Mouse (Mus musculus) thymus, adult 2 months (tissue): ENCODE results near the gene Mpi. TPM values are rescaled to one million over a fixed set of nuclear protein-coding genes. Genes with fewer than 3 reads are reported as not detected.

ENCODE experiments used
- DNase-seq: peaks from one replicate; pipeline ENCODE4 v3.0.0; 2021
- H3K27ac ChIP-seq: fragments of 200-500 bp; 2 replicates; pipeline ENCODE4 v1.5.1; 2012; ENCODE audit warnings: low read length, control low read depth; ENCODE audit not compliant: control insufficient read depth, insufficient read depth
- H3K27me3 ChIP-seq: fragments of 200-500 bp; 2 replicates; pipeline ENCODE4 v1.6.1; 2012; ENCODE audit warnings: mild to moderate bottlenecking, low read length, moderate library complexity, mixed read lengths; ENCODE audit not compliant: control insufficient read depth, insufficient read depth
- H3K36me3 ChIP-seq: fragments of 200-500 bp; 2 replicates; pipeline ENCODE4 v1.6.1; 2012; ENCODE audit warnings: mild to moderate bottlenecking, low read length, moderate library complexity; ENCODE audit not compliant: control insufficient read depth, insufficient read depth
- H3K4me1 ChIP-seq: fragments of 200-500 bp; replicated peaks from 2 replicates; pipeline ENCODE4 v1.6.1; 2012; ENCODE audit warnings: low read length; ENCODE audit not compliant: control insufficient read depth, insufficient read depth
- H3K4me3 ChIP-seq: fragments of 200-500 bp; 2 replicates; pipeline ENCODE4 v1.5.1; 2012; ENCODE audit warnings: mild to moderate bottlenecking, low read length, control low read depth, moderate library complexity; ENCODE audit not compliant: control insufficient read depth, insufficient read depth
- CTCF ChIP-seq: fragments of 200-500 bp; IDR thresholded peaks from 2 replicates; pipeline ENCODE4 v1.5.1; 2012; ENCODE audit warnings: mild to moderate bottlenecking, control low read depth, low read length, moderate library complexity, borderline replicate concordance; ENCODE audit not compliant: control insufficient read depth, poor library complexity, insufficient read depth; ENCODE audit errors: extremely low read depth
- POLR2A ChIP-seq: fragments of 200-500 bp; IDR thresholded peaks from 2 replicates; pipeline ENCODE4 v1.6.1; 2012; ENCODE audit warnings: mild to moderate bottlenecking, low read length, control low read depth, moderate library complexity; ENCODE audit not compliant: control insufficient read depth, poor library complexity, insufficient read depth; ENCODE audit errors: extremely low read depth
- WGBS: fragments of 180-500 bp; shearing (Covaris S2); methylation state at CpG from one replicate; pipeline ENCODE4 v1.1.7; 2018; 5-methylcytosine and 5-hydroxymethylcytosine counted together
- polyA plus RNA-seq: library from polyadenylated mRNA; depleted of rRNA; stranded (reverse); fragments of >200 nt; gene quantifications from 2 replicates; pipeline ENCODE4 v1.2.3, GENCODE M21; 2012

Gene Mpi
- polyA plus RNA-seq, 1 experiment, result 54.3 TPM

DNA sequence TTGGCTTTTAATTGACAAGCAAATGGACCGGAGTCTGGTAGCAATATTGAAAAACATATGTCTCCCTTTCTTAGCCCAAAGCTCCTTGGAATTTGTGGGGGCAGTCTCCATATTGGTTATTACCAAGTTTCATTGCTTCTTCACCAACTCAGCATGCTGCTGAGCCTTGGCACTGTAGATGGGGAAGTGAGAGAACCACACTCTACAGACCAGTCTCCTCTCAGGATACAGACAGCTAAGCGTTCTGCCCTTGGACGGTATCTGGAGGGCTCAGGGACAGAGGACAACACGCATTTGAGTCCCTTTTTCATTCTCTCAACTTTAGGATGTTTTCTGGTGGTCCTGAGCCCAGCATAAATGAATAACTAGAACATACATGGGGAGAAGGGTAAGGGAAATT is 6.1 kb upstream of the Mpi start:
- no peaks in the 10 kb centered on the region for H3K36me3 ChIP-seq
- no peak for TF ChIP-seq CTCF
- TF ChIP-seq POLR2A, result no peak
- WGBS, result 74% methylated on average over 4 of the region's 4 CpGs

DNA sequence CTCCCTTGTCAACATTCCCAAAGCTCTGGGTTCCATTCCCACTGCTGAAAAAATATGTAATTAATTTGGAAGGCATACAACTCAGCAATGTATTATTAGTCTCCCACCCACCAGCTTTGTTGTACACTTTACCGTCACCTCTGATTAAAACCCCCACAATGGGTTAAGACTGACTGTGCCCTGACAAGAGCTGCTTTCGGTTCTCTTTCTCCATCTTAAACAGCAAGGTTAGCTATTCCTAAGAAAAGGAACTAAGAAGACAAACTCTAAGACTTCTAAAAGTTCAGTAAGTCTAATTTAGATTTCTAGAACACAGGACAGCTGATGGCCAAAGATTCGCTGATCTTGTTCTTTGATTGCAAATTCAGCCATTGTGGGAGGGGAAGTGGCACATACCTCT is 4.7 kb upstream of the Mpi start:
- no peaks in the 10 kb centered on the region for H3K36me3 ChIP-seq
- H3K4me3 ChIP-seq, result no peak overlapping the region
- no peak overlapping the region for H3K27ac ChIP-seq
- DNase-seq, result no peak
- WGBS, result 83% methylated on average over 3 of the region's 3 CpGs
- H3K27me3 ChIP-seq, result no peaks in the 10 kb centered on the region
- H3K4me1 ChIP-seq, result peaks cover 10% of the 10 kb centered on the region
- TF ChIP-seq CTCF, result no peak
- no peak for TF ChIP-seq POLR2A

More for the DNA sequence above, 6.1 kb upstream of the Mpi start:
- no peak overlapping the region for H3K4me3 ChIP-seq
- H3K27ac ChIP-seq, result no peak overlapping the region
- H3K4me1 ChIP-seq, result peaks cover 17% of the 10 kb centered on the region
- no peaks in the 10 kb centered on the region for H3K27me3 ChIP-seq
- no peak for DNase-seq

GRCm38 (mm10) chr9:57554753-57555152 is 2.2 kb upstream of the Mpi start:
- H3K27ac ChIP-seq, result no peak overlapping the region
- 92% methylated on average over 3 of the region's 3 CpGs for WGBS
- H3K4me1 ChIP-seq, result peaks cover 4% of the 10 kb centered on the region
- H3K36me3 ChIP-seq, result no peaks in the 10 kb centered on the region
- DNase-seq, result no peak
- TF ChIP-seq CTCF (no peak), POLR2A (no peak)
- no peak overlapping the region for H3K4me3 ChIP-seq
- no peaks in the 10 kb centered on the region for H3K27me3 ChIP-seq

- Histone ChIP-seq H3K27ac (no peak overlapping the region), H3K4me1 (peaks cover 4% of the 10 kb centered on the region), H3K36me3 (no peaks in the 10 kb centered on the region), H3K4me3 (no peak overlapping the region), H3K27me3 (no peaks in the 10 kb centered on the region)
- WGBS, result 88% methylated on average over 11 of the region's 11 CpGs
- TF ChIP-seq CTCF (no peak), POLR2A (no peak)
- DNase-seq, result no peak
Measured at GRCm38 (mm10) chr9:57553119-57553518, 556 bp upstream of the Mpi start.

DNA sequence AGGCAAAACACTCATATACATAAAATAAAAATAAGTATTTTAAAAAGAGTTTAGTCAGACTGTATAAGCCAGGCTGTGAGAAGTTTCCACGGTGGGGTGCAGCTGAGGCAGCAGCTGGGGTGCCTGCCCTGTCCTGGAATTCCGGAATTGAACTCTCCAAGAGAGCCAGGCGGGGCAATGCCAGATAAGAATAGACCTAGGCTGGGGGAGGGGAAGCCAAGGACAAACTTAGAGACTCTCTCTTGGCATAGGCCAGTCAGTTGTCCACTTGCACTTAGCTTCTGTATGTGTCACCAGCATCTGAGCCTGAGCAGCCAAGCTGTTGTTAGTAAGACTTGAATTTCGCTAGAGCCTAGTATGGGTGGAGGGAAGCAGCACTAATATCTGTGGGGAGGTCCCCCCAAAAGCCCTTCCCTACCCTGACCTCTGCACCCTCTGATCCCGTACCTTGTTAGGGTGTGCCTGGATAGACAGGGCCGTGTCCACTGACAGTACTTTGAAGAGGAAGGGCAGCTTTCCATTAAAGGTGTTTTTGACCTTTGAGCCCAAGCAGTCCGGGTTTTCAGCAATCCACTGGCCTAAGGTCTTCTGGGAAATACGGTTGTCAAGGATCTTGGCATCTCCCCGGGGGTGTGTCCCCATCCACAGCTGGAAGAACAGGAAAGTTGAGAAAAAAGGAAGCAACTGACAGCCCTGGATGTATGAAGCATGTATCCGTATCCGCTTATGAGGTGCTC is 2.3 kb downstream of the Mpi start:
- no peaks in the 10 kb centered on the region for H3K36me3 ChIP-seq
- H3K4me1 ChIP-seq, result peaks cover 4% of the 10 kb centered on the region
- DNase-seq, result no peak
- no peak overlapping the region for H3K27ac ChIP-seq
- no peak overlapping the region for H3K4me3 ChIP-seq
- 96% methylated on average over 11 of the region's 11 CpGs for WGBS
- H3K27me3 ChIP-seq, result no peaks in the 10 kb centered on the region
- no peak for TF ChIP-seq CTCF
- TF ChIP-seq POLR2A, result no peak

GRCm38 (mm10) chr9:57549186-57549585 is 3.4 kb downstream of the Mpi start:
- DNase-seq, result no peak
- H3K36me3 ChIP-seq, result peaks cover 9% of the 10 kb centered on the region
- TF ChIP-seq CTCF (no peak), POLR2A (no peak)
- H3K4me3 ChIP-seq, result no peak overlapping the region
- no peaks in the 10 kb centered on the region for H3K27me3 ChIP-seq
- peaks cover 4% of the 10 kb centered on the region for H3K4me1 ChIP-seq
- over 99% methylated on average over 4 of the region's 4 CpGs for WGBS
- H3K27ac ChIP-seq, result no peak overlapping the region
